In genomic region chr3:144201794-144202573, GRCm38 (mm10) we compare ENCODE assay signal across 8 mouse cellular contexts. TPM values are rescaled to one million over a fixed set of nuclear protein-coding genes. Genes with fewer than 3 reads are reported as not detected.
DNase-seq lines count a peak whose midpoint lies in the region; ATAC-seq and TF ChIP-seq lines count a peak whose summit lies in the region.

No protein-coding gene starts in this region.

- peak overlapping the region; percentile 83; the same call in 1 of the 2 replicates for H3K27ac ChIP-seq in ES-E14 (ENCODE audit: insufficient read depth, low read depth, low read length, poor library complexity, severe bottlenecking)
- H3K27ac ChIP-seq in forebrain, postnatal 0 days (ENCODE audit: low read depth, low read length) = peak overlapping the region; percentile 94
- H3K27ac ChIP-seq in hindbrain, embryonic 11.5 days (ENCODE audit: low read depth, low read length) = peak overlapping the region; percentile 70

- H3K4me3 ChIP-seq in ES-E14 (ENCODE audit: insufficient read depth in 1 of 2, low read depth in 1 of 2, low read length in 2 of 2, poor library complexity in 1 of 2, severe bottlenecking in 1 of 2) = peak overlapping the region; percentile 65 to 82
- peak overlapping the region; percentile 90 for H3K4me3 ChIP-seq in forebrain, postnatal 0 days (ENCODE audit: low read depth, low read length)
- H3K4me3 ChIP-seq in hindbrain, embryonic 11.5 days (ENCODE audit: low read depth, low read length) = peak overlapping the region; percentile 89
- H3K4me3 ChIP-seq in megakaryocyte, embryonic 14.5 days (replicated peaks) = peak overlapping the region; percentile 97

- in situ Hi-C loops in ES-E14 (cut with MboI; ENCODE audit: low sequenced_read_pairs in 2 of 2, unreplicated experiment in 2 of 2) = no loop called here

- H3K4me2 ChIP-seq in forebrain, postnatal 0 days (ENCODE audit: low read depth) = peak overlapping the region; percentile 92
- peak overlapping the region; percentile 94 for H3K4me2 ChIP-seq in hindbrain, embryonic 11.5 days (replicated peaks; ENCODE audit: low read depth, low read length)

- WGBS in forebrain, postnatal 0 days = 1% methylated on average over 59 of the region's 64 CpGs
- 1% methylated on average over 41 of the region's 64 CpGs for WGBS in hindbrain, embryonic 11.5 days

- no peaks in the 10 kb centered on the region; the same call in 1 of the 2 replicates for H3K36me3 ChIP-seq in ES-E14 (ENCODE audit: control insufficient read depth, insufficient read depth, low read length, poor library complexity, severe bottlenecking)
- H3K36me3 ChIP-seq in forebrain, postnatal 0 days (ENCODE audit: insufficient read depth) = no peaks in the 10 kb centered on the region
- no peaks in the 10 kb centered on the region for H3K36me3 ChIP-seq in hindbrain, embryonic 11.5 days (ENCODE audit: control insufficient read depth, insufficient read depth, low read length)
- peaks cover 7% of the 10 kb centered on the region for H3K36me3 ChIP-seq in megakaryocyte, embryonic 14.5 days (replicated peaks; ENCODE audit: low read length)

- TF ChIP-seq CTCF in forebrain, postnatal 0 days (IDR thresholded peaks at IDR 0.05; ENCODE audit: low read depth) = peak; percentile 17; the same call in 1 of the 2 replicates

- peak overlapping the region; percentile 66 for H3K9ac ChIP-seq in ES-E14 (ENCODE audit: insufficient read depth, low read depth, low read length, poor library complexity, severe bottlenecking)
- peak overlapping the region; percentile 96 for H3K9ac ChIP-seq in forebrain, postnatal 0 days
- peak overlapping the region; percentile 60 for H3K9ac ChIP-seq in hindbrain, embryonic 11.5 days (ENCODE audit: low read depth, low read length)

- H3K4me1 ChIP-seq in ES-E14 (ENCODE audit: control insufficient read depth in 2 of 2, insufficient read depth in 2 of 2, low read length in 2 of 2, poor library complexity in 1 of 2) = peaks cover 3% of the 10 kb centered on the region in 2 experiments; a peak in 3 of 4 replicates
- peaks cover 6% of the 10 kb centered on the region; the same call in 1 of the 2 replicates for H3K4me1 ChIP-seq in forebrain, postnatal 0 days (ENCODE audit: insufficient read depth)
- peaks cover 2% of the 10 kb centered on the region; the same call in 1 of the 2 replicates for H3K4me1 ChIP-seq in hindbrain, embryonic 11.5 days (replicated peaks; ENCODE audit: control insufficient read depth, insufficient read depth, low read length)
- peaks cover 43% of the 10 kb centered on the region for H3K4me1 ChIP-seq in megakaryocyte, embryonic 14.5 days

- no peaks in the 10 kb centered on the region for H3K27me3 ChIP-seq in forebrain, postnatal 0 days (ENCODE audit: insufficient read depth, low read length)
- H3K27me3 ChIP-seq in hindbrain, embryonic 11.5 days (ENCODE audit: control insufficient read depth, insufficient read depth, low read length) = peaks cover 2% of the 10 kb centered on the region; the same call in 1 of the 2 replicates
- no peaks in the 10 kb centered on the region for H3K27me3 ChIP-seq in megakaryocyte, embryonic 14.5 days (replicated peaks)

- no peaks in the 10 kb centered on the region for H3K9me3 ChIP-seq in ES-E14 (ENCODE audit: control insufficient read depth, insufficient read depth, low read depth, low read length)
- no peaks in the 10 kb centered on the region for H3K9me3 ChIP-seq in forebrain, postnatal 0 days (ENCODE audit: low read length)
- H3K9me3 ChIP-seq in hindbrain, embryonic 11.5 days (ENCODE audit: control insufficient read depth, low read length) = no peaks in the 10 kb centered on the region
- no peaks in the 10 kb centered on the region for H3K9me3 ChIP-seq in megakaryocyte, embryonic 14.5 days

- ATAC-seq in forebrain, postnatal 0 days = peak; percentile 18
- peak; percentile 29 for ATAC-seq in hindbrain, embryonic 11.5 days (ENCODE audit: low FRiP score)

- DNase-seq in ES-E14 (ENCODE audit: low read depth, low spot score) = peak; percentile 60
- peak; percentile 66 for DNase-seq in c-Kit-positive CD71-positive TER-119-positive erythroid progenitor cells, embryonic 14.5 days (ENCODE audit: low spot score)
- peak; percentile 81 for DNase-seq in forebrain, postnatal 0 days
- peak; percentile 83 for DNase-seq in hindbrain, embryonic 11.5 days (ENCODE audit: low spot score)
- peak; percentile 56 to 62 for DNase-seq in layer of hippocampus, postnatal 25 days (ENCODE audit: extremely low spot score in 1 of 2, low spot score in 1 of 2)
- peak; percentile 89 for DNase-seq in right cerebral cortex, postnatal 10 days (ENCODE audit: low spot score in 2 of 2)
- peak; percentile 92 for DNase-seq in urinary bladder, postnatal 14 days (ENCODE audit: low spot score)

TF ChIP-seq in ES-E14, 5 proteins besides CTCF, POLR2A, EP300 and RAD21:
- TF ChIP-seq ZC3H11A (IDR thresholded peaks at IDR 0.05; ENCODE audit: borderline replicate concordance, low read depth, low read length) (no peak), CHD2 (IDR thresholded peaks at IDR 0.05; ENCODE audit: low read depth, low read length) (no peak), HCFC1 (IDR thresholded peaks at IDR 0.05; ENCODE audit: borderline replicate concordance, insufficient read depth, low read length) (no peak), MAFK (IDR thresholded peaks at IDR 0.05; ENCODE audit: insufficient read depth, low read depth, low read length) (no peak), ZNF384 (IDR thresholded peaks at IDR 0.05; ENCODE audit: low read depth, low read length) (no peak)

RNA-seq across cellular contexts. Expression of gene Lmo4, which starts 3.0 kb away (rescaled TPM):
- 10.6 and 17.3 TPM in 2 replicates for total RNA-seq in ES-E14 (2012; rRNA removed)
- 256 and 302 TPM in 2 replicates for total RNA-seq in forebrain, postnatal 0 days (2014; rRNA removed)
- 234 and 258 TPM in 2 replicates for polyA plus RNA-seq in forebrain, postnatal 0 days (2015; fragmentation: Nextera tagmentation; extraction: Ambion mirVana)
- 64.6 and 69.4 TPM in 2 replicates for polyA plus RNA-seq in hindbrain, embryonic 11.5 days (2014; fragmentation: Nextera tagmentation; extraction: Ambion mirVana)
- 100 to 1,000 TPM; 201 to 231 TPM for total RNA-seq in layer of hippocampus, postnatal 25 days (2021)
- 16.9 and 44.2 TPM in 2 replicates for polyA plus RNA-seq in megakaryocyte, embryonic 14.5 days (2012; ENCODE audit: insufficient read depth, low replicate concordance)

Comparison
In these comparisons a context has a peak if more than half of its experiments do, and no peak if none do; other contexts are left out.
1. Peak in every context shown above with its lines: DNase-seq, ATAC-seq, H3K4me3 ChIP-seq and H3K27ac ChIP-seq.
2. RNA of gene Lmo4, which starts 3.0 kb away (total RNA-seq): 256 to 302 TPM in forebrain, postnatal 0 days and 201 to 231 TPM in layer of hippocampus, postnatal 25 days; 10.6 to 17.3 TPM in ES-E14; every median in the first group is over 10 times any median in the second.